Mouse (Mus musculus) Patski (cell line): ENCODE data around the gene Irf4. TPM values are rescaled to one million over a fixed set of nuclear protein-coding genes. Genes with fewer than 3 reads are reported as not detected.

Experiments used
- ATAC-seq: fragments of 100-300 bp; one replicate; pipeline ENCODE4 v1.8.0; 2021
- CTCF ChIA-PET: fragments of 350-600 bp; sonication (Branson Sonifier 250); formaldehyde crosslinking; loops from one replicate; lab custom pipeline; 2022; ENCODE audit warnings: inconsistent platforms; lab: Charles Lee
- POLR2A ChIA-PET: fragments of 350-600 bp; sonication (Branson Sonifier 250); formaldehyde crosslinking; loops from one replicate; lab custom pipeline; 2022; ENCODE audit warnings: antibody characterized with exemption, inconsistent platforms; lab: Charles Lee
- DNase-seq: peaks from one replicate; pipeline ENCODE4 v3.0.0-alpha.2; 2011; ENCODE audit warnings: low read depth, low spot score
- H3K27me3 ChIP-seq: fragments of 371-371 bp; one replicate; pipeline ENCODE4 v1.5.1; 2021
- CTCF ChIP-seq: fragments of 100-300 bp; IDR thresholded peaks from one replicate; pipeline ENCODE4 v1.5.1; 2021
- in situ Hi-C: fragments of 300-500 bp; cut with MboI; formaldehyde crosslinking; loops from 3 replicates; pipeline ENCODE4 v1.11.1; 2018; ENCODE audit warnings: low pct_unique_long_range_greater_than_20kb, mixed read lengths
- polyA plus RNA-seq: library from polyadenylated mRNA; unstranded; gene quantifications from one replicate; pipeline ENCODE4 v1.2.3, GENCODE M21; 2021

Irf4 gene
- polyA plus RNA-seq, 1 experiment from 2014 or later = 0.15 TPM

DNA sequence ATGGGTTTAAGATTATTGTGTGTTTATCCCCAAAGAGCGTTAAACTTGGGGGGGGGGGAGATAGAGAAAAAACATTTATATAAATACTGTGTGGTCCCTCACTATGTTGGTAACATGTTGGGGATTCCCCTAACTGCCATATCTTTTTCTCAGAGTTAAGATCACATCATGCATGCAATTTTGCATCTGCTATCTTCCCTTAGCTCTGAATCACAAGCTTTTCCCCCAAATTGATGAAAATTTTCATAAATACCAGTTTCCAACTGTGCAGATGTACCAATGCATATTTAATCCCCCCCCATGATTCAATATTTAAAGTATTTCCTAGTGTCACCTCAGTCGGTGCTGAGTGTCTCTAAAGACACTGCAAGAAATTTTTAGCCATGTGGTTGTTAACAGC lies 11.8 kb upstream of the Irf4 start:
- CTCF ChIA-PET = no interaction called here
- TF ChIP-seq CTCF = no peak
- no peaks in the 10 kb centered on the region for H3K27me3 ChIP-seq
- POLR2A ChIA-PET = interaction anchor here (0.9 kb wide), 1 partner anchor 10 kb away, joined by 3 read pairs; no protein-coding TSS in a partner anchor
- DNase-seq (no peak), ATAC-seq (no peak)
- in situ Hi-C loops = no loop called here

GRCm38 (mm10) chr13:30738310-30738840 lies 10.7 kb upstream of the Irf4 start:
- ChIA-PET POLR2A (interaction anchor here (0.9 kb wide), 1 partner anchor 11 kb away, joined by 3 read pairs; no protein-coding TSS in a partner anchor), CTCF (no interaction called here)
- ATAC-seq (no peak), DNase-seq (no peak)
- in situ Hi-C loops = no loop called here
- no peak for TF ChIP-seq CTCF
- no peaks in the 10 kb centered on the region for H3K27me3 ChIP-seq

DNA sequence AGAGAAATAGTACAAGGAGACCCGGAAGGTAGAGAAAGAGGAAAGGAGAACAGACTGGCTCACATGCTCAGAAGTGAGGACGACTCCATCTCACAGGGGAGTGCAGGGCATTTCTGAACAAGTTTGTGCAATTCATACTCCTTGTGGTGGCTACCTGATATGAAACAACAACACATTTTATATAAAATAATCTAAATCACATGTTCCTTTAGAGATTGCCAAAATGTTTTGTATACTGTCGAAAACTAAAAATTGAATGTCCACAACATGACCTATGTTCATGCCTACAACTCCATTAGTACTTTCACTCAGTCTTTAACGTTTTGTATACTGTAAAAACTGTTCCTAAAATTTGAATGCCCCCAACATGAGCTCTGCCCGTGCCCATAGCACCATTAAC lies 7.9 kb upstream of the Irf4 start:
- no peaks in the 10 kb centered on the region for H3K27me3 ChIP-seq
- ChIA-PET POLR2A (no interaction called here), CTCF (no interaction called here)
- in situ Hi-C loops = no loop called here
- TF ChIP-seq CTCF = no peak
- ATAC-seq = no peak
- no peak for DNase-seq

DNA sequence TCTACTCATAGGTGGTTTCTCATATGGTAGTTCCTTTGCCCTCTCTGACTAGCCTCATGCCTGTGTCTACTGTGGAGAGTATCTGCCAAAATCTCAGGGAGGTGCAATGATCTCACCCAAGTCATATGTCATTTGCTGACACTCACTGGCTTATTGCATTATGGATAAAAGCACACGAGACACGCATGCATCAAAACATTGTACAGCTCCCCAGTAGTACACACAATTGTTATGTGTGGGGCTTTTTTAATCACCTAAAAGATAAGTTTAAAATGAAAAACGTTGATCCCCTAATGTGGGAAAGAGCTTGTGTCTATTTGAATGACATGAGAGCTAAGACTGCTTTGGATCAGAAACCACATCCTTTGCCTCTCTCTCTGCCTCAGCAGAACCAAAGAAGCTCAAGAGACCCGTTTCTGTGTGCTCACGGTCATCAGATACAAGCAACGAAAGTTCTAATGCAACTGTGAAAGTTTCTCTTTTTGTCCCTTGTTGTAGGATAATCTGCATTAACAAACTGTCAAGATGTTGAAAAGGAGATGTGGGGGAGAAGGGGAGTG lies 6.5 kb upstream of the Irf4 start:
- CTCF ChIA-PET = no interaction called here
- POLR2A ChIA-PET = no interaction called here
- ATAC-seq = no peak
- no peak for TF ChIP-seq CTCF
- DNase-seq = no peak
- in situ Hi-C loops = no loop called here
- H3K27me3 ChIP-seq = no peaks in the 10 kb centered on the region

DNA sequence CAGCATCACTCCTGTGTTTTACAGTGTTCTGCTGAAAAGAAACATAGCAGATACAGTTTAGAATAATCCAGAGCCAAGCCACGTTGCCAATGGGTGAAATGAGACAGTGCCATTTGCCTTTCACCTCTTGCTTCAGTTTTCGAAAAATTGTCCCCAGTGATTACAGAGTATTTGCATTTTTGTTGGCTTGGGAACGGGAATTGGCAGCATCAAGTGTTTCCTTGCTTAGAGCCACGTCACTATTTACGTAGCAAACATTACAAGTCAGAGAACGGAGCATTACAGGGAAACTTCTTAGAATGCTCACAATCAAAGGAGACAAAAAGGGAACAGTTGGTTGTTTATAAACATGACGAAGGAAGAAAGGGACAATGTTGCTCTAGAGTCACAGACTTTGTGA lies 3.9 kb upstream of the Irf4 start:
- CTCF ChIA-PET = no interaction called here
- no peak for ATAC-seq
- in situ Hi-C loops = no loop called here
- H3K27me3 ChIP-seq = peaks cover 11% of the 10 kb centered on the region
- no peak for TF ChIP-seq CTCF
- DNase-seq = no peak
- POLR2A ChIA-PET = no interaction called here

GRCm38 (mm10) chr13:30747068-30747467 lies 2.0 kb upstream of the Irf4 start:
- TF ChIP-seq CTCF = no peak
- POLR2A ChIA-PET = no interaction called here
- ATAC-seq = no peak
- H3K27me3 ChIP-seq = peaks cover 20% of the 10 kb centered on the region
- DNase-seq = no peak
- in situ Hi-C loops = no loop called here
- CTCF ChIA-PET = no interaction called here

- TF ChIP-seq CTCF = no peak
- H3K27me3 ChIP-seq = peaks cover 22% of the 10 kb centered on the region
- in situ Hi-C loops = no loop called here
- ChIA-PET POLR2A (no interaction called here), CTCF (no interaction called here)
- ATAC-seq (no peak), DNase-seq (no peak)
Observed at GRCm38 (mm10) chr13:30747504-30747903, 1.5 kb upstream of the Irf4 start.

GRCm38 (mm10) chr13:30748321-30748720 lies 705 bp upstream of the Irf4 start:
- DNase-seq (no peak), ATAC-seq (no peak)
- POLR2A ChIA-PET = interaction anchor here (0.7 kb wide), 1 partner anchor 12 kb away, joined by 3 read pairs; no protein-coding TSS in a partner anchor
- no peak for TF ChIP-seq CTCF
- CTCF ChIA-PET = no interaction called here
- in situ Hi-C loops = no loop called here
- H3K27me3 ChIP-seq = peaks cover 22% of the 10 kb centered on the region

GRCm38 (mm10) chr13:30749557-30750141 lies 623 bp downstream of the Irf4 start:
- no peak for TF ChIP-seq CTCF

DNA sequence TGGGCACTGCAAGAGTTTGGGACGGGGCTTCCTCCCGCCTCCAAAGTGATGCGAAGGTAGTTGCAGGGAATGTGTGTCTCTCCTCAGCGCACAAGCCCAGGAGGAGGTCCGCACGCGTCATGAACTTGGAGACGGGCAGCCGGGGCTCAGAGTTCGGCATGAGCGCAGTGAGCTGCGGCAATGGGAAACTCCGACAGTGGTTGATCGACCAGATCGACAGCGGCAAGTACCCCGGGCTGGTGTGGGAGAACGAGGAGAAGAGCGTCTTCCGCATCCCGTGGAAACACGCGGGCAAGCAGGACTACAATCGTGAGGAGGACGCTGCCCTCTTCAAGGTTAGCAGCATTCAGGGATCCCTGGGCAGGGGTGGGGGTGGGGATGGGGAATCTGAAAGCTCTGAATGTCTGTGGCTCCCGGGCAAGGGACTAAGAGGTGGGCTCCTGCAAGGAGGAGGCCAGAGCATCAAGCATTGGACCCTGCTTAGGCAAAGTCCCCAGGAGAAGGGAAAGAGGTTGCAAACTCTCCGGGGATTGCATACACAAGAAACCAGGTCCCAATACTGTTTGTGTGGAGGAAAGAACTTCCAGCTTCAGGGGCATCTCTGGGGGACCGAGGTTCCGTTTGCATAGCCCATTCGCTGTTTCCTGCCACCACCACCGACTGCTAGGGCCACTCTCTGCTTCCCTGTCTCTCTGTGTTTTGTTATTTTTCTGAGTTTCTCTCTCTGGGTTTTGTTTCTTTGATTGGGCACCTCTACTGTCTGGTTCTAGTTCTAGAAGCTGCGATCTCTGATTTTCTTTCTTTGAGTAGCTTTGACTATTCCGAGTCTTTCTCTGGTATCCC lies 1.7 kb downstream of the Irf4 start:
- DNase-seq (no peak), ATAC-seq (no peak)
- ChIA-PET CTCF (no interaction called here), POLR2A (interaction anchor here (0.6 kb wide), 1 partner anchor 69 kb away, joined by 3 read pairs; no protein-coding TSS in a partner anchor)
- TF ChIP-seq CTCF = no peak
- peaks cover 22% of the 10 kb centered on the region for H3K27me3 ChIP-seq
- in situ Hi-C loops = no loop called here

More at GRCm38 (mm10) chr13:30749557-30750141, 623 bp downstream of the Irf4 start:
- ATAC-seq (no peak), DNase-seq (no peak)
- POLR2A ChIA-PET = interaction anchor here (0.6 kb wide), 1 partner anchor 284 kb away, joined by 4 read pairs; no protein-coding TSS in a partner anchor
- in situ Hi-C loops = no loop called here
- CTCF ChIA-PET = no interaction called here
- H3K27me3 ChIP-seq = peaks cover 22% of the 10 kb centered on the region

- CTCF ChIA-PET = no interaction called here
- peaks cover 24% of the 10 kb centered on the region for H3K27me3 ChIP-seq
- DNase-seq = no peak
- no peak for ATAC-seq
- in situ Hi-C loops = no loop called here
- no peak for TF ChIP-seq CTCF
- POLR2A ChIA-PET = no interaction called here
Observed at GRCm38 (mm10) chr13:30751304-30751580, 2.2 kb downstream of the Irf4 start.
